Mouse (Mus musculus): ENCODE data around the gene Grsf1. TPM values are rescaled to one million over a fixed set of nuclear protein-coding genes. Genes with fewer than 3 reads are reported as not detected.

Gene Grsf1
- total RNA-seq, 2 experiments from 2014 or later = 120 to 143 TPM

DNA sequence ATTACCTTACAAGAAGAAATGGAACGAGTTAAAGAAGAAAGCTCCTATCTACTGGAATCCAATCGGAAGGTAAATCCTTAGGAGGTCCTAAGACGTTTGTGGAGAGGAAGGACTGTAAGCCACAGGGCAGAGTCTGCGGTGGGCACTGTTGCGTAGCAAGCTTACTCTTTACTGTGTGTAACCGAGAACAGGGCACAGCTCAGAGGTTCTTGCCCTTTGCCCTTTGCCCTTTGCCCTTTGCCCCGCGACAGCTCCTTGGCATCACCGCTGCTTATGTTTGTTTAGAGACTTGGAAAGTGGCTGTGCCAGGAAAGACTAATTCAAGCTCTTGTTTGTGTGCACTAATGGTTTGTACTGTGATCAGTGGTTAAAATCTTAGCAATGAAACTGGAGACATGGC lies 43.5 kb downstream of the Grsf1 start:
- no peak for DNase-seq (ENCODE audit: low spot score in 2 of 2)

DNA sequence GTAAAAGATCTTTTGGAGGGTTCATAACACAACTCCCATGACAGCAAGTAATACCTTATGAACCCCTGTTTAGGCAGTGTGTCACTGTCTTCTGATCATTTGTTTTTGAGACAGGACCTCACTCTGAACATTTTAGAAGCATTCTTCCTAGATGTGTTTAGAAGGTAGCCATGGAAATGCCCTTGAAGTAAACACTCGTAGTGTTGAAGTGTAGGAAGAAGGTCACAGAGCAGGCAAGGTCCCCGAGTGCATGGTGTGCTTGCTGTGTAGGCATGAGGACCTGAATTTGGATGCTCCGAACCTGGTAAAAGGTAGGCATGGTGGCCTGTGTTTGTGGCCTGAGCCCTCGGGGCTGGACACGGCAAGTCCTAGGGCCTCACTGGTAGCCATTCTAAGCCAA lies 44.4 kb downstream of the Grsf1 start:
- no peak for DNase-seq (ENCODE audit: low spot score in 2 of 2)

DNA sequence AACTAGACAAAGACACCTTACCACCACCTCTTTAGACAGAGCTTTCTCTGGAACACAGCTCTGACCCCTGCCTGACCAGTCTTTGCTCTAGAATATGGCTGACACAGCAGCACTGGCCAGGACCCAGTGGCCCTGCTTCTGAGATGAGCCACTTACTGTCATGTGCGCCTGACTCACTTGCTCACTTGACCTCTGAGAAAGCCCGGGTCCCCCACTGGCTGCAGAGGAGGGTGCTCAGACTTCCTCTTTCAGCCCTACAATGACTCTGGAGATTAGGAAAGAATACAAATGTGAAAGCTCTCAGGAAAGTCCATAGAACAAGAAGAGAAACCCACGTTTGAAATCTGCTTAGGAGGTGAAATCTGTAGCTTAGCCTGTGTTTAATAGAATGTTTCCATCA lies 45.1 kb downstream of the Grsf1 start:
- DNase-seq (ENCODE audit: low spot score in 2 of 2) = peak; percentile 44 to 48

DNA sequence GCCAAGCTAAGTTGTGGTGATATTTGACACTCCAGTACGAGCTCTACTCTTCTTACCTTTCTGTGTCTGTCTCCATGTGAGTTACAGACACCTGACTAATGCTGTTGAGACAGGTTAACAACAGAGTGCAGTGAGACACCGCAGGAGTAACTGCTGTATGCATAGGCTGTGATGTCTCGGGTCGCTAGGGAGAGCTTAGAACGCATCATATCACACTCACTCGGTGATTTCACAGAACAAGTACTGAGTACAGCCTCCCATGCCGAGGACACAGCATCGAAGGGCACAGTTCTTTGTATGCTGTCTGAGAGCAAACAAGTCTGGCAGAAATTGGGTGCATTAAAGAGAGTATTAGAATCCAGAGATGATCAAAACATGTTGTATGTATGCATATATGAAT lies 46.0 kb downstream of the Grsf1 start:
- no peak for DNase-seq (ENCODE audit: low spot score in 2 of 2)

DNA sequence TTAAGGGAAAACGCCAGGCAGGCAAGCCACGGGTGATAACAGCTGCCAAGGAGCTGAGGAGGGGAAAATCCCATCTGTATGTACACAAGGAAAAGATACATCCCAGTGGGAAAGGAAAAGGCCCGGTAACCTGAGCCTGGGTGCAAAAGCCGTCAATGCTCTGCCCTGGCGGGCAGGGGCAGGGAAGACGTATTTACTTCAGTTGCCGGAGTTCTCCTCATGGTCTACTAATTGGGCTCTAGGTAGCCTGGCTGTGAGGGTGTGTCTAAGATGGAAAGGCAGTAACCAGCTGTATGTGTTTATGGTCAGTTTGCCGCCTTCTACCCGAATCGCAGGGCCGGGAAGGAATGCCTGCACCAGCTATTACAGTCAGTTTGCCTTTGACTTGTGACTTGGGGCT lies 46.8 kb downstream of the Grsf1 start:
- DNase-seq (ENCODE audit: low spot score in 2 of 2) = no peak

DNA sequence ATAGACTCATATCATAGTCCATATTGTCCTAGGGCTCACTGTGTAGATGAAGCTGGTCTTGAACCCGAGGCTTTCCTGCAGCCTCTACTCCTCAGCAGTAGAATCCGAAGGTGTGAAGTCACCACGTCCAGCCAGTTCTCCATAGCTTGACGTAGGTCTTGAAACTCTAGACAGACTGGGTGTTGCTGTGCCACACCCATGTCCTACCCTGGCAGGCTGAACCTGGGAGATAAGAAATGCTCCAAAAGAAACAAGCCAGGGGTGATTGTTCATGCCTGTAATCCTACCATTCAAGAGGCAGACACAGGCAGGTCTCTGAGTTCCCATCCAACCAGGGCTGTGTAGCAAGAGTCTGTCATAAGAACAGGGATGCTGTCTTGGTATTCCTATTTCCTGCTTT lies 48.4 kb downstream of the Grsf1 start:
- DNase-seq (ENCODE audit: low spot score in 2 of 2) = no peak

DNA sequence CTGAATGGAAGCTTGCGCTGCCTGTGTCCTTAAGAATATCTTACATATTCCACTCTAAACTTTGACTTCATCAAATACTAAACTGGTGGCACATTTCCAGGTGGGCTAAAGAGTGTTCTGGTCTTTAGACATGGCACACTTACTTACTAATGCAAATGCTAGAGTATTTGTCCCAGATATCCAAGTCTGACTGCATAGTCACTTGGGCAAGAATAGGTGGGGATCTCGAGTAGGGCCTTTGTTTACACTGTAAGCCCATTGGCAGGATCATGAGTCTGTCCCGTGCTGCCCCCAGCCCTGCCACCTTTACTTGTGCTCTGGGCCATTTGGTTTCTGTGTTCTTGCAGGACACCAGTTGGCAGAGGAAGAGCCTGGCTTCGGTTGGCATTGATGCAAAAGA lies 59.0 kb downstream of the Grsf1 start:
- no peak for DNase-seq (ENCODE audit: low spot score in 2 of 2)

DNA sequence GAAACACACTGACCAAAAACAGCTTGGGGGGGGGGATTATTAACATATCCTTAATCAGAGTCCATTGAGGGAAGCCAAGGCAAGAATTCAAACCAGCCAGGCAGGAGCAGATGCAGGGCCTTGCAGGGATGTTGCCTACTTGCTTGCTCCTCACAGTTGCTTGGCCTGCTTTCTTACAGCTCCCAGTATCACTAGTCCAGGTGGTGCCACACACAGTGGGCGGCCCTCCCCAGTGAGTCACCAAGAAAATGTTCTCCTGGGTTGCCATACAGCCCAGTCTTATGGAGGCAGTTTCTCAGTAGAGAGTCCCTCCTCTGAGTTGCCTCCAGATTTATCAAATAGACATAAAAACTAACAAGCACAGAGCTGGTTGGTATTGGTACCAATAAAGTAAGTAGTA lies 61.8 kb downstream of the Grsf1 start:
- DNase-seq (ENCODE audit: low spot score in 2 of 2) = no peak

Other genes starting within 250 kb of the Grsf1 start
- not detected for gene Ambn, start 220.2 kb downstream of the Grsf1 start, total RNA-seq (2021)
- not detected for gene Enam, start 188.2 kb downstream of the Grsf1 start, total RNA-seq (2021)
- gene Jchain, start 148.3 kb downstream of the Grsf1 start, total RNA-seq (2021) = 1 to 10 TPM in 1 of 2 experiments, under 1 TPM in 1; 0.66 to 4.7 TPM
- gene Utp3, start 121.7 kb downstream of the Grsf1 start, total RNA-seq (2021) = 10 to 100 TPM; 31.4 to 39.5 TPM
- 10 to 100 TPM; 21.1 to 26.7 TPM for gene Rufy3, start 111.1 kb downstream of the Grsf1 start, total RNA-seq (2021)
- 10 to 100 TPM; 33.9 to 41.5 TPM for gene Mob1b, start 44.7 kb upstream of the Grsf1 start, total RNA-seq (2021)
- gene Dck, start 88.8 kb upstream of the Grsf1 start, total RNA-seq (2021) = 1 to 10 TPM; 2.8 to 3.4 TPM
- gene Slc4a4, start 210.6 kb upstream of the Grsf1 start, total RNA-seq (2021) = 10 to 100 TPM; 37.4 to 38.7 TPM

Data from adrenal gland, adult 18-20 months (tissue).